Mouse (Mus musculus): ENCODE results near the gene Pfdn2. TPM values are rescaled to one million over a fixed set of nuclear protein-coding genes. Genes with fewer than 3 reads are reported as not detected.

Pfdn2 gene
- total RNA-seq, 2 experiments from 2014 or later: 133 to 155 TPM

GRCm38 (mm10) chr1:171355812-171356340 lies 10.4 kb downstream of the Pfdn2 start:
- peak in 1 of 2 experiments; percentile 34 for DNase-seq

- peak; percentile 49 to 52 for DNase-seq
These were observed 11.3 kb downstream of the Pfdn2 start for GRCm38 (mm10) chr1:171356814-171357213.

- no peak for DNase-seq
These were observed 13.0 kb downstream of the Pfdn2 start for GRCm38 (mm10) chr1:171358421-171358820.

GRCm38 (mm10) chr1:171360253-171360652 lies 14.8 kb downstream of the Pfdn2 start:
- DNase-seq: peak; percentile 24 to 43

- peak; percentile 90 for DNase-seq
These were observed 15.2 kb downstream of the Pfdn2 start, which contains the start of gene Klhdc9 for GRCm38 (mm10) chr1:171360656-171361055. Klhdc9 (minus strand) TSS chr1:171360798.

GRCm38 (mm10) chr1:171361106-171362103 lies 15.9 kb downstream of the Pfdn2 start:
- DNase-seq: peak; percentile 69 to 82

GRCm38 (mm10) chr1:171365934-171366333 lies 20.5 kb downstream of the Pfdn2 start:
- no peak for DNase-seq

- DNase-seq: no peak
These were observed 24.5 kb downstream of the Pfdn2 start, which contains the start of gene Nectin4 for GRCm38 (mm10) chr1:171369845-171370556. Nectin4 (plus strand) TSS chr1:171370099.

GRCm38 (mm10) chr1:171372880-171373279 lies 27.4 kb downstream of the Pfdn2 start:
- no peak for DNase-seq

GRCm38 (mm10) chr1:171373946-171374345 lies 28.5 kb downstream of the Pfdn2 start:
- no peak for DNase-seq

- DNase-seq: no peak
These were observed 30.2 kb downstream of the Pfdn2 start for GRCm38 (mm10) chr1:171375646-171376097.

GRCm38 (mm10) chr1:171378298-171378697 lies 32.8 kb downstream of the Pfdn2 start:
- DNase-seq: no peak

- DNase-seq: peak; percentile 86
These were observed 34.6 kb downstream of the Pfdn2 start for GRCm38 (mm10) chr1:171379935-171380599.

- DNase-seq: no peak
These were observed 36.7 kb downstream of the Pfdn2 start for GRCm38 (mm10) chr1:171382096-171382620.

GRCm38 (mm10) chr1:171384361-171384760 lies 38.9 kb downstream of the Pfdn2 start:
- DNase-seq: no peak

GRCm38 (mm10) chr1:171385171-171385570 lies 39.7 kb downstream of the Pfdn2 start:
- DNase-seq: no peak

- no peak for DNase-seq
These were observed 41.6 kb downstream of the Pfdn2 start for GRCm38 (mm10) chr1:171387099-171387498.

- DNase-seq: peak; percentile 17 to 39
These were observed 43.1 kb downstream of the Pfdn2 start, which contains the start of gene Arhgap30 for GRCm38 (mm10) chr1:171388376-171389102. Arhgap30 (plus strand) TSS chr1:171388954.

- DNase-seq: no peak
These were observed 44.6 kb downstream of the Pfdn2 start for GRCm38 (mm10) chr1:171390101-171390500.

GRCm38 (mm10) chr1:171401821-171402220 lies 56.4 kb downstream of the Pfdn2 start:
- no peak for DNase-seq

GRCm38 (mm10) chr1:171402991-171403390 lies 57.5 kb downstream of the Pfdn2 start:
- no peak for DNase-seq
